Comparison of ENCODE assay signal across 8 mouse cellular contexts in genomic region chr10:83337159-83337951, GRCm38 (mm10). TPM values are rescaled to one million over a fixed set of nuclear protein-coding genes. Genes with fewer than 3 reads are reported as not detected.
DNase-seq lines count a peak whose midpoint lies in the region; ATAC-seq and TF ChIP-seq lines count a peak whose summit lies in the region.

Gene Slc41a2 (minus strand): TSS chr10:83337882.

- peak within 1 kb of the TSS; percentile 32; the same call in 1 of the 2 replicates for H3K27ac ChIP-seq in lung, postnatal 0 days (ENCODE audit: low read length)

- peaks cover 9% of the 10 kb centered on the region for H3K27me3 ChIP-seq in lung, postnatal 0 days (replicated peaks; ENCODE audit: insufficient read depth, low read length)

- H3K4me2 ChIP-seq in lung, postnatal 0 days (replicated peaks; ENCODE audit: low read depth, low read length): peak within 1 kb of the TSS; percentile 93

- no peaks in the 10 kb centered on the region for H3K36me3 ChIP-seq in lung, postnatal 0 days (ENCODE audit: insufficient read depth, low read length)

- TF ChIP-seq EP300 in lung, postnatal 0 days (IDR thresholded peaks at IDR 0.05): no peak

- 0 out of 2 replicates have a peak within 1 kb of the TSS, but pooled peaks have one; percentile 19 for H3K9ac ChIP-seq in lung, postnatal 0 days (replicated peaks; ENCODE audit: low read depth)

- under 1% methylated on average over 78 of the region's 102 CpGs for WGBS in lung, postnatal 0 days

- no peaks in the 10 kb centered on the region for H3K4me1 ChIP-seq in lung, postnatal 0 days (ENCODE audit: insufficient read depth, low read depth, low read length)

- no peaks in the 10 kb centered on the region for H3K9me3 ChIP-seq in lung, postnatal 0 days (ENCODE audit: low read length)

- peak; percentile 49 for DNase-seq in R1 (ENCODE audit: low read depth, low spot score)
- peak; percentile 83 for DNase-seq in cerebellum, adult 9-10 months
- DNase-seq in frontal cortex, postnatal 10 days (ENCODE audit: low spot score in 2 of 2): peak; percentile 48 to 65
- DNase-seq in layer of hippocampus, adult 9-11 months: peak; percentile 63
- DNase-seq in lung, postnatal 0 days (ENCODE audit: low spot score): peak; percentile 70
- peak; percentile 56 for DNase-seq in ovary, adult 18-20 months (ENCODE audit: low spot score)
- DNase-seq in thymus, postnatal 4 days: peak; percentile 61

- peak within 1 kb of the TSS; percentile 52 for H3K4me3 ChIP-seq in lung, postnatal 0 days (ENCODE audit: low read depth, low read length)

- TF ChIP-seq CTCF in lung, postnatal 0 days (IDR thresholded peaks at IDR 0.05): no peak

- peak; percentile 69 to 73 for ATAC-seq in hematopoietic stem cell, adult 5-6 weeks (replicated peaks in 1 of 2; ENCODE audit: insufficient read depth in 1 of 2, low FRiP score in 2 of 2, low TSS enrichment in 1 of 2, low read depth in 1 of 2, poor library complexity in 2 of 2, severe bottlenecking in 2 of 2)
- peak; percentile 93 for ATAC-seq in lung, postnatal 0 days

RNA-seq across cellular contexts. Expression of gene Slc41a2, which starts in this region (rescaled TPM):
- 0.19 TPM in 1 of 2 replicates, not detected in the other for total RNA-seq in hematopoietic stem cell, adult 5-6 weeks (2017)
- polyA plus RNA-seq in lung, postnatal 0 days (2015; fragmentation: Nextera tagmentation; extraction: Ambion mirVana): 1.2 and 1.5 TPM in 2 replicates

Comparison
In these comparisons a context has a peak if more than half of its experiments do, and no peak if none do; other contexts are left out.
1. Peak in every context shown above with its lines: DNase-seq, ATAC-seq, H3K4me3 ChIP-seq and H3K27ac ChIP-seq.
2. Peak in ATAC-seq in hematopoietic stem cell, adult 5-6 weeks; RNA of the gene not detected or under 1 TPM.